Mouse (Mus musculus): ENCODE results near the gene Tmem74b. TPM values are rescaled to one million over a fixed set of nuclear protein-coding genes. Genes with fewer than 3 reads are reported as not detected.

Gene Tmem74b
- total and polyA plus RNA-seq, 3 experiments, result not detected

DNA sequence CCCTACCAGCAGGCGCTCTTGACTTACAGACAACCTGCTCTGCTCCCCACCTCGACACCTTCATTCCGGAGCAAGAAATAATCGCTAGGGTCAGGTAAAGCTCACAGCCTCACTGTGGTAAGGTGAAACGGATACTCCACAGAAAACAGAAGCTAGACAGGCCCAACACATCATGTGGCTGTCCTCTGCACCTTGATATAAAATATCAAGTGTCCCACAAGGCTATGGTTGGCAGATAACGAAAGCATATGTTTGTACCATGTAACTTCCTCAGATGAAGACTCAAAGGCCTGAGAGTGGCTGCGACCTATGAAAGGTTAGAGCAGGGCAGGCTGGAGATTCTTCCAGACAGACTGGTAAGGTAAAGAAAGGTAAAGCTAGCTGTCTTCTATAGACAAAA, 37.7 kb downstream of the Tmem74b start (continued):
- TF ChIP-seq HCFC1 (IDR thresholded peaks at IDR 0.05; ENCODE audit: low read depth, low read length) (peak; percentile 46; the same call in 1 of the 2 replicates), RCOR1 (IDR thresholded peaks at IDR 0.05; ENCODE audit: low read depth, low read length) (0 out of 2 replicates have a peak, but pooled peaks have one; percentile 35), MYC (IDR thresholded peaks at IDR 0.05; ENCODE audit: low read depth, low read length) (peak; percentile 61; the same call in 1 of the 2 replicates), MEF2A (IDR thresholded peaks at IDR 0.05; ENCODE audit: extremely low read depth, insufficient replicate concordance, low read depth, low read length, poor library complexity, severe bottlenecking) (no peak), MAZ (IDR thresholded peaks at IDR 0.05; ENCODE audit: low read depth, low read length) (0 out of 2 replicates have a peak, but pooled peaks have one; percentile 16), BHLHE40 (IDR thresholded peaks at IDR 0.05; ENCODE audit: borderline replicate concordance, low read depth, low read length) (no peak), MYB (IDR thresholded peaks at IDR 0.05; ENCODE audit: low read depth, low read length) (no peak), EP300 (IDR thresholded peaks at IDR 0.05; ENCODE audit: low read depth in 1 of 2, low read length in 2 of 2) (peak; percentile 82 to 92), SIN3A (IDR thresholded peaks at IDR 0.05; ENCODE audit: low read length) (peak; percentile 88), MXI1 (IDR thresholded peaks at IDR 0.05; ENCODE audit: low read depth, low read length) (peak; percentile 80), GABPA (IDR thresholded peaks at IDR 0.05; ENCODE audit: low read depth, low read length) (no peak), ZKSCAN1 (IDR thresholded peaks at IDR 0.05; ENCODE audit: low read depth, low read length) (no peak), RAD21 (IDR thresholded peaks at IDR 0.05; ENCODE audit: low read depth, low read length) (no peak), POLR2AphosphoS5 (IDR thresholded peaks at IDR 0.05; ENCODE audit: borderline replicate concordance, low read depth, low read length) (no peak), TCF12 (IDR thresholded peaks at IDR 0.05; ENCODE audit: low read depth, low read length) (peak; percentile 91), SMC3 (IDR thresholded peaks at IDR 0.05; ENCODE audit: low read depth, low read length) (no peak), JUND (IDR thresholded peaks at IDR 0.05; ENCODE audit: low read depth, low read length) (no peak), GATA1 (IDR thresholded peaks at IDR 0.05; ENCODE audit: low read depth, low read length) (peak; percentile 86), ZC3H11A (IDR thresholded peaks at IDR 0.05; ENCODE audit: low read depth, low read length) (no peak), TBP (IDR thresholded peaks at IDR 0.05; ENCODE audit: low read depth, low read length) (0 out of 2 replicates have a peak, but pooled peaks have one; percentile 32), MAFK (IDR thresholded peaks at IDR 0.05; ENCODE audit: borderline replicate concordance, low read depth, low read length) (no peak), CTCF (IDR thresholded peaks at IDR 0.05 in 2 of 3, conservative IDR thresholded peaks at IDR 0.05 in 1 of 3; ENCODE audit: control insufficient read depth in 1 of 3, insufficient read depth in 1 of 3, low read depth in 2 of 3, low read length in 3 of 3, poor library complexity in 1 of 3, severe bottlenecking in 1 of 3) (no peak), CHD2 (IDR thresholded peaks at IDR 0.05; ENCODE audit: low read length) (no peak)

DNA sequence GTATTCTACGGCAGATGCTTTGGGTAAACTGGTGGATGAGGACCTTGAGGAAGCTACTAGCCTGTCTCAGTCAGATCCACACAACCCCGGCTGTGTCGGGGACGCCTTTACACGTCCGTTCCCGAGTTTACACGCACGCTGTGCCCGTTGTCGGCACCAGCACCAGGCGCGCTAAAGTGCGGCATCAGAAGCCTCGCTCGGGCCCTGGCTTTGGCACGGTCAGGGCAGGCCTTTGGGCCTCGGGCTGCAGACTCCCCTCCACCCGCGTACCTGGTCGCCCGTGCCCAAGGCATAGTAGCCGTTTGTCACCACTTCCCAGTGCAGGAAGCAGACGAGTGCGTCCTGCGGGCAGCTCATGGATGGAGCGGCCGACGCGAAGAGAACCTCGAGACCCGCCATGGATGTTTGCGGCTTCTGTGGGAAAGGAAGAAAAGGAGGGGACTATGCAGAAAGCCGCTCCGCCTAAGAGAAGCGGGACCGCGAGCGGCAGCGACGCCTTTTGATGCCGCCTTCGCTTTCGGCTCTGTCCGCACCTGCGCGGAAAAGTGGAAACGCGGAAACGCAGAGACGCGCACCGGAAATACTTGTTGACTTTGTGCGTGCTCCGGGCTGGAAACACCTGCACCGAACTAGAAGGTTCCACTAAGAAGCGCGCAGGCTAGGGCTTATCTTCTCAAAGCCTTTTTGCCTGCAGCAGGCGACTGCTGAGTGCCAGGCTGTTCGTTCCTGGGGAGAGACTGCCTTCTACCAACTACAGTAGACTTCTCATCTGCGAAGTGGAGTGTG, 39.1 kb downstream of the Tmem74b start:
- peak overlapping the region; percentile 91 for H3K9ac ChIP-seq (ENCODE audit: control insufficient read depth, low read depth, low read length, poor library complexity, severe bottlenecking)
- peak overlapping the region; percentile 87 for H3K27ac ChIP-seq (ENCODE audit: control insufficient read depth, low read depth, low read length)
- H3K9me3 ChIP-seq (replicated peaks; ENCODE audit: insufficient read depth, low read length), result no peaks in the 10 kb centered on the region
- peak overlapping the region; percentile 77 to 93 for H3K4me3 ChIP-seq (ENCODE audit: control insufficient read depth in 1 of 2, insufficient read depth in 1 of 2, low read depth in 2 of 2, low read length in 2 of 2)
- peaks cover 4 to 53% of the 10 kb centered on the region in 2 experiments; a peak in 3 of 4 replicates for H3K36me3 ChIP-seq (ENCODE audit: control insufficient read depth in 1 of 2, insufficient read depth in 2 of 2, low read length in 2 of 2)
- peak; percentile 96 for DNase-seq (ENCODE audit: low read depth, low spot score)
- peaks cover 26 to 36% of the 10 kb centered on the region in 2 experiments for H3K4me1 ChIP-seq (ENCODE audit: control insufficient read depth in 1 of 2, insufficient read depth in 2 of 2, low read length in 2 of 2)
- H3K79me2 ChIP-seq (ENCODE audit: control insufficient read depth, insufficient read depth, low read length, poor library complexity), result peaks cover 44% of the 10 kb centered on the region
- H3K27me3 ChIP-seq (ENCODE audit: control insufficient read depth in 1 of 2, insufficient read depth in 2 of 2, low read length in 2 of 2), result no peaks in the 10 kb centered on the region
- peak; percentile 91; the same call in 1 of the 2 replicates for TF ChIP-seq KAT2A (conservative IDR thresholded peaks at IDR 0.05; ENCODE audit: low read depth, low read length)
- no peak for TF ChIP-seq CHD1 (IDR thresholded peaks at IDR 0.05; ENCODE audit: low read depth, low read length)
- TF ChIP-seq RAD21 (IDR thresholded peaks at IDR 0.05; ENCODE audit: low read depth, low read length), result no peak
- no peak for TF ChIP-seq CTCF (IDR thresholded peaks at IDR 0.05 in 2 of 3, conservative IDR thresholded peaks at IDR 0.05 in 1 of 3; ENCODE audit: control insufficient read depth in 1 of 3, insufficient read depth in 1 of 3, low read depth in 2 of 3, low read length in 3 of 3, poor library complexity in 1 of 3, severe bottlenecking in 1 of 3)
- peak; percentile 36; the same call in 1 of the 2 replicates for TF ChIP-seq RCOR1 (IDR thresholded peaks at IDR 0.05; ENCODE audit: low read depth, low read length)
- peak; percentile 98 for TF ChIP-seq ELF1 (IDR thresholded peaks at IDR 0.05; ENCODE audit: low read depth, low read length)
- peak; percentile 84 for TF ChIP-seq GATA1 (IDR thresholded peaks at IDR 0.05; ENCODE audit: low read depth, low read length)
- peak; percentile 79 to 90 for TF ChIP-seq POLR2A (IDR thresholded peaks at IDR 0.05; ENCODE audit: control insufficient read depth in 1 of 2, insufficient read depth in 1 of 2, low read depth in 1 of 2, low read length in 2 of 2, poor library complexity in 1 of 2)
- TF ChIP-seq NRF1 (IDR thresholded peaks at IDR 0.05; ENCODE audit: insufficient read depth, low read depth, low read length, poor library complexity, severe bottlenecking), result peak; percentile 75
- peak; percentile 78; the same call in 1 of the 2 replicates for TF ChIP-seq POLR2AphosphoS2 (IDR thresholded peaks at IDR 0.05; ENCODE audit: low read length)
- 0 out of 2 replicates have a peak, but pooled peaks have one; percentile 6 for TF ChIP-seq USF1 (IDR thresholded peaks at IDR 0.05; ENCODE audit: low read depth, low read length)
- peak; percentile 98 for TF ChIP-seq TBP (IDR thresholded peaks at IDR 0.05; ENCODE audit: low read depth, low read length)
- no peak for TF ChIP-seq JUND (IDR thresholded peaks at IDR 0.05; ENCODE audit: low read depth, low read length)
- TF ChIP-seq POLR2AphosphoS5 (IDR thresholded peaks at IDR 0.05; ENCODE audit: borderline replicate concordance, low read depth, low read length), result no peak
- TF ChIP-seq CHD2 (IDR thresholded peaks at IDR 0.05; ENCODE audit: low read length), result no peak
- no peak for TF ChIP-seq GABPA (IDR thresholded peaks at IDR 0.05; ENCODE audit: low read depth, low read length)
- 0 out of 2 replicates have a peak, but pooled peaks have one; percentile 14 for TF ChIP-seq TAL1 (IDR thresholded peaks at IDR 0.05; ENCODE audit: low read length)
- peak; percentile 87 for TF ChIP-seq MXI1 (IDR thresholded peaks at IDR 0.05; ENCODE audit: low read depth, low read length)
